Mouse (Mus musculus) cortical plate, adult 2 months (tissue): ENCODE data around the gene Gamt.
A peak's percentile ranks its signal among the peaks of the same experiment; 100 is the strongest.

Experiments
- CTCF ChIP-seq: fragments of 200-500 bp; IDR thresholded peaks from 2 replicates; pipeline ENCODE4 v1.5.1; 2011; ENCODE audit warnings: mild to moderate bottlenecking, control low read depth, low read length; ENCODE audit not compliant: insufficient read depth; ENCODE audit errors: extremely low read depth
- POLR2A ChIP-seq: fragments of 200-500 bp; IDR thresholded peaks from 2 replicates; pipeline ENCODE4 v1.6.1; 2011; ENCODE audit warnings: mild to moderate bottlenecking, low read length, control low read depth; ENCODE audit not compliant: insufficient read depth; ENCODE audit errors: extremely low read depth

GRCm38 (mm10) chr10:80295618-80296425 is 35.0 kb upstream of the Gamt start, which contains the start of gene Apc2:
- TF ChIP-seq CTCF (peak; percentile 67), POLR2A (peak; percentile 49; the same call in 1 of the 2 replicates)
